Mouse (Mus musculus): Measurements from ENCODE around the gene Srgn.

GRCm38 (mm10) chr10:62521763-62522162, 5.5 kb downstream of the Srgn start:
- TF ChIP-seq CTCF (IDR thresholded peaks at IDR 0.05; ENCODE audit: borderline replicate concordance, control insufficient read depth, extremely low read depth, insufficient read depth, low read length, poor library complexity), result no peak
- no peak for TF ChIP-seq POLR2A (IDR thresholded peaks at IDR 0.05; ENCODE audit: control insufficient read depth, extremely low read depth, insufficient read depth, low read length, poor library complexity)

Data from thymus, adult 2 months (tissue).